Mouse (Mus musculus): ENCODE results near the gene Rora.

Rora gene

DNA sequence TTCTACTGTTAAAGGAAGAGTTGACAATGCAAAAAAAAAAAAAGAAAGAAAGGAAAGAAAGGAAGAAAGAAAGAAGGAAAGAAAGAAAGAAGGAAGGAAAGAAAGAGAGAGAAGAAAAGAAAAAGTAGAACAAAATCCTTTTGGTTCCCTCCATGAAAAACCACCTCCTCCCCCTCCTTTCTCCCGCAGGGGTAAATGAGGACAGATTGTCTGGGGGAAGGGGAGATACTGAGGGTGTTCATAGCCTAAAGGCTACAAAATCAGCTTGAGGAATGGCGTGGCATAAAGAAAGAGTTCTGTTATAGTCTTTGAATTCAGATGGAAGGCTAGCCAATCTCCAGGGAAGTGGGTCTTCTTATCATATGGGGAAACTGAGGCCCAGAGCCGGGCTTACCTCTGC is 107.3 kb downstream of the Rora start:
- no peak for DNase-seq

DNA sequence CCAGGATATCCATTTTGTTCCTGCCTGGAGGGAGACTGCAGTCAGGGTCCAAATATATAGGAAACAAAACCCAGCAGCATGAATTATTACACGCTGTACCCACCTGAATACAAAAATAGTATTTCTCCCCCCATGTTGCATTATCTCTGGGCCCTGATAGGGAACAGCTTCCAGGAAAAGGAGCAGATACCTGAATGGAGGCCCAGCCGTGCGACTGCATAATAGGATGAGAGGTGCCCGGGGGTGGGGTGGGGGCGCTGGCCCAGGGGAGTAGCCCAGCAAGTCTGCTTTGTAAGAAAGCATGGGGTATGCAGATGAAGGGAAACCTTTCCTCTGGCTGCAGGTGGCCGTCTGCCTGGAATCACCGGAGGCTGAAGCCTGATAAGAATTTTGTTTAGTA is 108.1 kb downstream of the Rora start:
- DNase-seq = no peak

DNA sequence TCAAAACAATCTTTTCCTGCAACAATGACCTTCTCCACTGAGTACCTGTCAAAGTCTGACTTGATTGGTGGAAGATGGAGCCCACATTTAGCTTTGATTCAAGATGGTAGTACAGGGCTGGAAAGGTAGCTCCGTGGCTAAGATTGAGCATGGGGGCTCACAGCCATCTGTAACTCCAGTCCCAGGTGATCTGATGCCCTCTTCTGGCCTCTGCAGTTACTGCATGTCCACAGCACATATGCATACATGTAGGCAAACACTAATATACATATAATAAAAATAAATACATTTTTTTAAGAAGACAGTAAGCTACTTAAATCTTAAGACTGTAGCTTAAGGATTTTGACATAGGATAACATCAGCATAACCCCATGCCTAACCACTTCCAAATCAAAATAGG is 112.0 kb downstream of the Rora start:
- peak in 1 of 2 experiments; percentile 24 for DNase-seq

DNA sequence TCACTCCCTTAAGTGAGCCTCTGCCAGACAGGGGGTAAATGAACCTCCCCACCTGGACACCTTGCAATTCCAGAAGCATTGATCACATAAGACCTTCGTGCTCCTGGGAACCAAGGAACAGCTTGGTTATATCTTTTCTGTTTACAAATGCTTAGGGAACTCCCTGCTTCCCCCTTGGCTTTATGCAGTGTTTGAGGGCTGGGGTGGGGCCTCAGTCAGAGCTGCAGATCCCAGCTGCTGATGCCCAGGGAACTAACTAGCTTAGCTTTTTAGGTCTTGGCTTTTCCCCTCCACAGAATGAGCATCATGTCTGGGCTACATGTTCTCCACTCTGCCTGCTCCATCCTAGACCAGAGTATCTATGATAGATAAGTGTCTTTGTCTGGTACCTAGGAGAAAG is 116.1 kb downstream of the Rora start:
- no peak for DNase-seq

DNA sequence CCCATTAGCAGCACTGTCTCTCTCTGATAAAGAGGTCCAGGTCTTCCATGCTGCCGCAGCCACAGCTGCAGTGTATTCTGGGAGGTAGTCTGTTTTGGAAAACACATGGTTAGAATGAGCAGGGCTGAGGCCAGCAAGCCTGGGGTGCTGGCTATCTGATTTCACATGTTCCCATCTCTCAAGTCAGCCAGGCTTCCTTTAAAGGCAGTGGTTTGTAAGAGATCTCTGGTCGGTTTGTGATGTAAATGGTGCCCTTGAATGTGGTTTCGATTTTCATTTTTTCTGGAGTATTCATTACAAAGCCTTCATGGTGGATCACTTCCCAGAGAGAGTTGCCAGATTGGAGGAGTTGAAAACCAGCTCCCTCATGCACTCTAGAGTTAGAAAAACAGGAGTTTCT is 117.8 kb downstream of the Rora start:
- no peak for DNase-seq

DNA sequence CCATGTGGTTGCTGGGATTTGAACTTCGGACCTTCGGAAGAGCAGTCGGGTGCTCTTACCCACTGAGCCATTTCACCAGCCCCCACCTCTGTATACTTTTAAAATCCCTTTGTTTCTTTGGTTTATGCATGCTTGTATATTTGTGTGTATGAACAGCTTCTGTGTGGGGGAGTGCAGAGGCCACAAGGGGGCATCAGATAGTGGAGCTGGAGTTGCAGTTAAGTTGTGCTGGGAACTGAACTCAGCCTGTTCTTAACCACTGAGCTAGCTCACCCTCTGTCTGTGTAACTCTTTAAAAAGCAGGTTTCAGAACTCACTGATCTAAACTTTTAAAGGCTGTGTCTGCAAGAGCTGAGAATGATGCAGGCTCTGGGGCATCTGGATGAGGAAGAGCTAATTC is 120.2 kb downstream of the Rora start:
- no peak for DNase-seq

DNA sequence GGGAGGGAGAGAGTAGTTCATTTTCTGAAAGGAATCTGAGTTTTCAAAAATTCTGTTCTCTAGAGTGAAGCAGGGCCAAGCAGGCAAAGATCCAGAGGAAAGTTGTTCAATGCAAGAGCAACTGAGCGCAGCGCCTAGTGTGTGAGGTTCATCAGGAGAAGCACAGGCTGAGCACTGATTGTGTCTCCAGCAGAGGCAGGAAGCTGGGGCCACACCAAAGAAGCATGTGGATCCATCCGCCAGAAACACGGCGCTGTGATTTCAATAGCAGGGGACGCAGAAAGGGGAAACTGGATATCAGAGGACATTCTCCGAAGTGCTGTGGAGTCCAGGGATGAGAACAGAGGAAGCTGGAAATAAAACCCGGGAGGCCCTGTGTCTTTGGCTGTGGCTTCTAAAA is 128.4 kb downstream of the Rora start:
- DNase-seq = no peak

DNA sequence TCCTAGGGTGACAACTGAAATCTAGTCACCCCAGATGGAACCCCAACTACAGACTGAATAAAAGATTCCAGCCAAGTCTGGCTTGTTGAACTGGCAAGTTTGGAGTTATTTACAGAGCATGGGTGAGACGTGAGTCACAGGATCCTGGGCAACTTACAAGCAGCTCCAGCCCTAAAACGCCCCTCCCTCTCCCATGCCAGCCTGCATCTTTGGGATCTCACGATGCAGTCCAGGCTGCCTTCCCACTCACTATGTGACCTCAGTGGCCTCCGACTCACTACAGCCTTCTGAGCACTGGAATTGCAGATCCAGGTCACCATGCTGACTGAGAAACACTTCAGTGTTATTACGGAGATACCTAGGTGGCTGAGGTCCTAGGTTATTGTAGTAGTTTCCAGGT is 129.0 kb downstream of the Rora start:
- no peak for DNase-seq

DNA sequence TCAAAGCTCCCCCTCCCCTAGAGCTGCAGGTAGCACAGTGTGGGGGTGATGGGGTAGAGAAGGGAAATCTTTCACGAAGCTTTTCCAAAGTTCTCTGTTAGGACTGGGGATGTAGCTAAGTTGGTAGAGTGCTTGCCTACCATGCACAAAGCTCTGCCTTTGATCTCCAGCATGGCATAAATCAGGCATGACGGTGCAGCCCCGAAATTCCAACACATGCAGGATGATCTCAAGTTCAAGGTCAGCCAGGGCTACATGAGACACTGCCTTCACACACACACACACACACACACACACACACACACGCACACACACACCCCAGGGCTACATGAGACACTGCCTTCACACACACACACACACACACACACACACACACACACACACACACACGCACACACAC is 129.7 kb downstream of the Rora start:
- DNase-seq = no peak

DNA sequence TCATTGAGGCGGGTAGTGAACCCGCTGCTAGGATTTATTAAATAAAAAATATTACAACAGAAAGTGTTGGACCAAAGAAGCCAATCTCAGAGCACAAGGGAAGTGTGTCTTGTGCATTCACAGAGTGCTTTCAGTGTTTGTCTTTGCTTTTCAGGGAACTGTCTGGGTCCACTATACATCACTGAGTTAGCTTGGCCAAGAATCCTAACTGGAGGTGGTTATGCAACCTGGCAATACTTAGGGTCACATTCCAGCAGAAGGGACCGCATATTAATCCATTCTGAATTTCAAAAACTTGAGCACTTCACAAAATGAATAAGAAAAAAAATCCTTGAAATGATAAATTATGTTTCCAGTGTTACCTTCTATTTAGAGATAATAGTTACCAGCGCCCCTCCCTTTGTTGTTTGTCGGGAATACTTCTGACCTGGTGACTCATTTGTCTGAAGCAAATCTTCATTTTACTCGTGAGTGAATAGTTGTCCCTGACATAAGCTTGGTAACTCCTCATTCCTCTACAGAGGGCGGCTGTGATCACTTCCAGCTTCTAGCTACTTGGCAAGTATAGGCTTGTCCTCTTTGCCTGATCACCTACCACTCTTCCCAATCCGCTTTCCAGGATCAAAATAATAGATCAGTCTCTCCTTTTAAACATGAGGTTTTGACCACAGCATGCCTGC is 133.2 kb downstream of the Rora start:
- DNase-seq = no peak

DNA sequence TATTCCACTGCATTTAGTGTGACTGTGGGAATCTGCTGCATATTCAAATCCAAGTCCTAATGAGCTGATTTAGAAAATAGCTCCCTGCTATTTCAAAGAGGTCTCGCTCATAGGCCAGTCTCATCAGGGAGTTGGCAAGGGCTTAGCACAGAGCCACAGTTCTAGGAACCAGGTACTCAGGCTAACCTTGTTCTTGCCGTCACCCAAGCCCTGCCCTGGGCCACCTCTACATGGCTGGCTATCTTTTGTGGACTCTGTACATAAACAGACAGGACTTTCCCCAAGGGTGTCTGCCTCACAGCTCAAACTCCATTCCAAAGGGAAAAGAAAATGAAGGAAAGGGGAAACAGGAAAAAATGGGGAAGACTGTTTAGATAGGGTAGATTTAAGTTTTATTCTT is 134.1 kb downstream of the Rora start:
- DNase-seq = no peak

DNA sequence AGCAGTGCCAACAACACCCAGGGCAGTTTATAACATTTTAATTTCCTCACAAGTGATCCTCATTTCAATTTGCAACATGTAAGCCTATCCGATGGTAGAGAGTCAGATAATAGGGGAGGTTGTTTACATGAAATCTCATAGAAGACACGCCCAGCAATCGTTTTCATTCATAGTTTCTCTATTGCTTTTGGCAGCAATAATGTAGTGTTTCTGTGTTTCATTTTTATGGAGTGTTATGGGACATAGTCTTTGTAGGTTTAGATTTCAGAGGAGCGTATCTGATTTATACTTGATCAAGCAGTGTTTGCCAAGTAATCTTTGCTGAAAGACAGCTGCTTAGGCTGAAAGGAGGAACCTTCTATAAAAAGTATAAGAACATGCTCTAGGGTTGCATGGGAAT is 137.3 kb downstream of the Rora start:
- DNase-seq = no peak

DNA sequence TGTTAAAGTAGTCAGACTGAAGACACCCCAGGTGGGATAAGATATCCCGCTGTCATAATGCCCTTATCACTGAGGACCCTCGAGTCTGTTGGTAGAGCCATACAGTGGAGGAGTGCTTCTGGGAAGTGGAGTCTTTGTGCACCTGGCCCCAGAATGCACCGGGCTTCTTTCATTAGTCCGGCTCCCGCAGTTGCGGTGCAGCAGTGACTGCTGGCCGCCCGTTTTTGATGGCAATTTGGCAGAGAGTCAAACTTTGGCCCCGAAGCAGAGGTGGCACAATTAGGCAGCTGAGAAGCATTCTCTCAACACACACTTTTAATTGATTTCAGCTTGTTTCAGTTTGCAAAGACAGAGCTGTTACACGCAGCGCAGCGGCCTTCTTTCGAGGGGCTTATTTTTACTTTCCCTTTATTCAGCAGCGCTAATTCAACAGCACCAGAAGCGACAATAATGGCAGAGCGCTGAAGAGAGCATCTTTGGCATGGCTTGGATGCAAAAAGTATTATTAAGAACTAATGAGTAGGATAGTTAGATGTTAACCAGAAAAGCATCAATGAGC is 138.5 kb downstream of the Rora start:
- no peak for DNase-seq

DNA sequence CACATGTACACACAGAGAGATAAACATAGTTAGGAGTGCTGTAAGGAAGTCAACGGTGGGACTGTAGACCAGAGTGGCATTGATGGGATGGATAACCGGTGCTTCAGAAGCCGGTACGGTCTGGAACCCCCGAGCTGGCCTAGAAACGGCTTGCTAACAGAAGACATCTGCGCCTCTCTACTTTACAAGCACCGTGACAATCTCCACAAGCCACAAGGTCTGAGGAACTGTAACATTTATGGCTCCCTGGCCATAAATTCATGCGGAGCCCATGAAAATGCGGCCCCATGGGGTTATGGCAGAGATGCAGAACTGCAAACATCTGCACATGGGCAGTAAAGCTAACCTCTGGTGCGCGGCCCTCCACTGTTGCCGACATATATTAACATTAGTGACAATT is 141.7 kb downstream of the Rora start:
- no peak for DNase-seq

DNA sequence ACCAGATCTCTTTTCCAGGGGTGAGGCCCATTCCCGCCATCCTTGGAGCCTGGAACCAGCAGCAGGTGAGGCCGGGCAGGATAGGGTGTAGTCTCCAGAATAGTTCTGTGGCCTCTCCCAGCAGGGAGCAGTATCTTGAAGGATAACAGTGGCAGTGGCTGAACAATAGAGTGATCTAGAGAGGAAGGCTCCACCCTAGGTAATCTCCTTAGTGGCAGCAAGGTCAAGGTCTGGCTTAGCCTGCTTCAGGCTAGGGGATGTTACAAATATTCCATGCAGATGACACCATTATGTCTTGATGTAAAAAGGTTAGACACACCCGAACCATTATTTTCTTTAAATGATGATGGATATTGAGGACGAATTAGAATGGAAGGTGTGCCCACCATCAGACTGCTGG is 144.6 kb downstream of the Rora start:
- no peak for DNase-seq

DNA sequence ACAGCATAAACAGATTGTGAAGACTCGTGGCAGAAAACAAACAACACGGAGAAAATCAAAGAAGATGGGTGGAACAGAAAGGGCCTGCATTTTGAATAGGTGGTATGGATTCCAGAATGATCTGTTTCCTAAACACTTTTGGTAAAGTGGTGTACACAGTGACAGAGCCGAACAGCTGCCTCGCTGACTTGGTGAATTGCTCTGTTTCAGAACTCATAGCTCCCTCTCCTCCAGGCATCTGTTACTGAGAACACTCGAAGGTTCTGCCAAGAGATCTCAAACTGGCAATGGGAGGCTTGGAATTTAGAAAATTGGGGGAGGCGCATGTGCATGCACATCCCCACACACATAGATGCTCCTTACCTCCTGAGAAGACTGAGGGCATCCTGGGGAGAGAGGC is 145.5 kb downstream of the Rora start:
- DNase-seq = no peak

DNA sequence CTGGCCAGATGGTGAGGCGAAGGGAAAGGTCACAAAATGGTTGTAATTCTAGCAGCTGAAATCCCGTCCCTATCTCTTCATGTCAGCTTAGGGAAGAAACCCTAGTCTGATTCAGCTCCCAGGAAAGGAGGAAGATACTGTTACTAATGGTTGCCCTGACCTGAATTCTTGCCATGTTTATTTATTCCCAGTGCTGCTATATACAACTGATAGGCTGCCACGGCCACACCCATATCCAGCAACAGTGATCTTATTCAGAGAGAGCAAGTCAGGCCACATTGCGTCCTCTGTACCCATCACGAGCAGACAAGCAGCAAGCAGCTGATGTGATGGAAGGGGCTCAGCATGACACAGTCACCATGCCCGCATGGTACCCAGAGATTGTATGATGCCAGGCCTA is 150.6 kb downstream of the Rora start:
- DNase-seq = no peak

DNA sequence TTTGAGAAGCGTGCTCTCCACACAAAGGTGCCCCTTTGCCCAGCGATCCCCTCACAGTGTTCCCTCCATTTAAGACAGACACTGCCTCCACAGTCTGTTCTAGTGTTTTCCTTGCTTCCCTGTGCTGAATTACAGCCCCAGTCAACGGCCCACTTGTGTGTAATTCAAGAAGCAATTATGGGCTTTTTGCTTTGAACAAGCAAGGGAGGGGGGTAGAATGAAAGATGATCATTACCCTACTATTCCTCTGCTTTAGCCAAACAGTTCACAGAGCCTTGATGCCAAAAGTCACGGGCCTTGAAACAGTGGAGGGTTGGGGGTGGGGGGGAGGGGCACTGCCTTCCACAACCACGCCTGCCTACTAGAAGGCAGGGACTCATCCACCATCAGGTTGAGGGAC is 152.2 kb downstream of the Rora start:
- DNase-seq = no peak

DNA sequence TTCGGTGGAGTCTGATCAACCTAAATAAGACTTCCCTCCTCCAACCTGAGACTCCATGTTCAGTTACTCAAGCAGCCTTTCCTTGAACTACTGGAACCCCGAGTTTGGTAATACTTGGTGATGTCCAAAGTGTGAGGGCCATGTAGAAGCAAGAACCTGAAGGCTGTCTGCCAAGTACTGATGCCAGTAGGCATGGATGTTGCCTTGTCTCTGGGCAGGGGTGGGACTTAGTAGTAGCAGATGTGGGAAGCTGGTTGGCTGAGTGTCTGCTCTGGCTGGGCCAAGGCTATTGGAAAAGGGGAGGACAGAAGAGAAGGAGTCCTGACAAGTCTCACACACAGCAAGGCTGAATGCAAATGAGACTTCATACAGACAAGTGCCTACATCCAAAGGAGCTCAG is 154.1 kb downstream of the Rora start:
- DNase-seq = no peak

DNA sequence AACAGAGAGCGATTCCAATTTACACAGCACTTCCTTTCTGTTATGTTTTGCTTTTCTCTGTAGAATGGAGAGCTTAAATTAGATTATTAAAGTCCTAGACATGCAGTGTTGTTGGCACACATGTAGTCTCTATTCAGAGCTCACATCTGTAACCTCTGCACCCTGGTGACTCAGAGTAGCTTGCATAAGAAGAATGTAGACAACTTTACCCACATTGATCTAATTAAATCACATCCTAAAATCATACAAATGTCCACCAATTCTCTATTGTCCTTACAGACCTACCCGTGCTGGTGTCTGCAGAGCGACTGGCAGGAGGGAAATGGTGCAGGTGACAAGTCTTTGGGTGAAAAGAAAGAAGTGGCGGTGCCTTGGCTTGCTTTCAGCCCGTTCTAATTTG is 155.9 kb downstream of the Rora start:
- DNase-seq = no peak

DNA sequence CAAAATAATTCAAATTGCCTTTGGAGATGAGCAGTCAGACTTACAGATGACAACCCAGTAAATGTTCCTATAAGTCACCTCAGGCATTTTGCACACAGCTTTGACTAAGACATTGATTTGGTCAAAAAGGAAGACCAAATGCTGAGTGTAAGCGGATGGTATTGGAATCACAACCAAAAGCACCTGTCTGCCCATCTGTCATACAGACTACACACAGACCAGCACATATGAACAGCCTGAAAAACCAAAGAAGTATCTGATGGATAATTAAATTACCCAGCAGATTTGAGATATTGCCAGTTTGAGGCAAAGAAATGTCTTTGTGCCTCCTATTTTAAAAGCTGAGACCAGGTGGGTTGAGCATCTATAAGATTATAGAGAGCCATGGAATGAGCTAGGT is 161.1 kb downstream of the Rora start:
- DNase-seq = no peak

DNA sequence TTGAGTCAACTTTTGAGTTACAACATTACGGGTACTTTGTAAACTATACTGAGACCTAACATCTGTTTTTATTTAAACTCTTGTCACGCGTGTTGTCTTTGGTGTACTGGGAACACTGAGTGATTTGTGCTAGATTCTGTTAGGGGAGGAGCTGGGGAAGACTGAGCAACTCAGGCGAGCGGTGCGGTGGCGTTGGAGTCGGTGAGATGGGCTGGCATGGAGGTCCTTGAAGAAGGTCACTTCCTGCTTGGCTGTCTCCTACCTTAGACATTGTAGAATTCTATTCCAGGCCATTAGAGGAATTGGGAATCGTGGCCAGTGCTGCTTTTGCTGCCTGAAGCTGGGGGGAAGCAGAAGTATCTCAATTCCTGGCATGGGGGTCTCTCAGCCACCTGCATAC is 162.3 kb downstream of the Rora start:
- no peak for DNase-seq

DNA sequence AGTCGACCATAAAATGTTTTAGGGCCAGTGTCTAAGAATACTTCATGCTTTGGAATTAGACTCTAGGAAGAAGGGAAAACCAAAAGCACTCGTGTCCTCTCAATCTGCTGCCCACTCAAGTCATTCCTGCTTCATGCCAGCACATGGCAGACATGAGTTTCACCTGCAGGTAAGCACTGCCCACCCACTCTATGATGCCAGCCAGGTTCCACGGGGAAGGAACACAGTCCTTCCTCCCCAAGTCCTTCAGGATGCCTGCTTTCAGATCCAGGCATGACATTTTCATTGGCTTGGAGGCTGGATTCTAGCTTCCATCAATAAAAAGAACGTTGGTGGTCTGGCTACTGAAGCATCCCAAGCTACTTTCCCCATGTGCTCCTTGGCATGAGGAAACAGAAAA is 166.4 kb downstream of the Rora start:
- no peak for DNase-seq

DNA sequence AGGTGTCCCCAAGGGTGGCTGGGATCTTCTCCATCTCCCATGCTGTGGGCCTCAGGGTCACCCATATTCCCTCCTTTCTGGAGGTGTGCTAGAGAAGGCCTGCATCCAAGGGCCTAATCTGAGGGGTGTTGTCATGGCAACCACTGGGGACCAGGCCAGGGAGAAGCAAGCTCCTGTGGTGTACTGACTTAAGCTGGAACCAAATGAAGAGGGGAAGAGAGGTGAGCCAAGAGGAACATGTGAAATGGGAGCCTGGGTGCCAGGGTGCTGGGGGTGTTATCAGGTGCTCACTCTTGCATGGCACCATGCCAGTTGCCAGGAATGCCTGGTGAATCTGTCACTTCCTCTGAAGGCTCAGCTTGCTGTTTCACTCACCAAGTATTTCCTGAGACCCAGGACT is 166.9 kb downstream of the Rora start:
- peak; percentile 33 to 51 for DNase-seq

DNA sequence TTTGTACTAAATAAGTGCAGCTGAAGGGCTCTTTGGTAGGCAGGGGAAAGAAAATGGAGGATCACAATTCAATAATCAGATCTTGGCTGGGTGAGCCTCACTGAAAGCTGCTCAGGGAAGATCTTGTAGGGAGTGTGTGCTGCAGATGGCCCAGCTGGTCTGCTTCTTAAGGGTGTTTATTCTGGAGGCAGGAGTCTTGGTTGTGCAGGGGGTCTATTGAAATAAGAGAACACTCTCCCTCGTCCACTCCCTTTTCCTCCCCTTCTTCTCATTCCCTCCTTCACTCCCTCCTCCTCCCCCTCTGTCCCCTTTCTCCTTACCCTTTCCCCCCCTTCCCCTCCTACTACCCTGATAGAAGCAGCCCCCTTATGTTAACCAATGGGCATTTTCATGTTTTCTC is 167.8 kb downstream of the Rora start:
- no peak for DNase-seq

All from kidney, postnatal 25 days (tissue).